ENCODE assay signal across 25 mouse cellular contexts in the genomic region with DNA sequence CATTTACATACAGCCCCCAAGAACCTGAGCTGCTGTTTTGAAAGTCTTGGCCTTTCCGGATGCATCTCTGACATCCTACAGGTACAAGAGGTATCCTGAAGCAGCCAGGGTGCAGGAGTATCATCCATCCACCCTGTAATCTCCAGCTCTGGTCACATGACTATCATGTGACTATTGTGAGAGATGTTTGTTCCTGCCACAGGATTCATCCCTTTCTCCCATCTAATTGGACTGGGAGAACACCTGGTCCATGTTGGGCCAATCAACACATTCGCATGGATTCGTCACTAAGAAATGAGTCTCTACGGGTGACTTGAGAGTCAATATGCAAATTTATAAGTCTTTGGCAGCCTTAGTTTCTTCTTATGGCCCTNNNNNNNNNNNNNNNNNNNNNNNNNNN. TPM values are rescaled to one million over a fixed set of nuclear protein-coding genes. Genes with fewer than 3 reads are reported as not detected.
"Had no signal": no experiment of that assay in that cellular context is flagged by ENCODE, and none has a peak within 500 bp of the region (broad histone marks: within the 10 kb centered on the region; RNA-seq: fewer than 3 reads in every experiment).

No protein-coding gene starts in this region.

- H3K9me3 ChIP-seq: limb, embryonic 10.5 days; liver, embryonic 15.5 days; lung, embryonic 15.5 days; stomach, embryonic 15.5 days had no signal

- H3K27me3 ChIP-seq: limb, embryonic 13.5 days; liver, embryonic 15.5 days; lung, embryonic 15.5 days; midbrain, embryonic 13.5 days; neural tube, embryonic 13.5 days; stomach, embryonic 15.5 days had no signal

- DNase-seq: kidney, postnatal 14 days; kidney, postnatal 4 days; layer of hippocampus, adult 9-11 months; liver; lung, adult 18-20 months; lung, postnatal 10 days; lung, postnatal 36 days; retina, postnatal 1 day; right cerebral cortex, postnatal 25 days; spleen, adult 18-20 months; thymus, postnatal 25 days had no signal

- H3K4me3 ChIP-seq: layer of hippocampus, adult 2 months; limb, embryonic 10.5 days; limb, embryonic 13.5 days; liver, embryonic 12.5 days; liver, embryonic 15.5 days; lung, embryonic 15.5 days; megakaryocyte, embryonic 14.5 days; midbrain, embryonic 10.5 days; midbrain, embryonic 13.5 days; myocyte; neural tube, embryonic 13.5 days; stomach, embryonic 15.5 days had no signal

- H3K9ac ChIP-seq: limb, embryonic 13.5 days; liver, embryonic 12.5 days; liver, embryonic 15.5 days; lung, embryonic 15.5 days; midbrain, embryonic 13.5 days; neural tube, embryonic 13.5 days; stomach, embryonic 15.5 days had no signal

- H3K36me3 ChIP-seq: limb, embryonic 10.5 days; limb, embryonic 13.5 days; liver, embryonic 12.5 days; liver, embryonic 15.5 days; lung, embryonic 15.5 days; midbrain, embryonic 10.5 days; midbrain, embryonic 13.5 days; neural tube, embryonic 13.5 days; stomach, embryonic 15.5 days had no signal

- H3K4me1 ChIP-seq: limb, embryonic 10.5 days; limb, embryonic 13.5 days; liver, embryonic 12.5 days; liver, embryonic 15.5 days; lung, embryonic 15.5 days; midbrain, embryonic 10.5 days; midbrain, embryonic 13.5 days; neural tube, embryonic 13.5 days; stomach, embryonic 15.5 days had no signal

- H3K27ac ChIP-seq: layer of hippocampus, adult 2 months; limb, embryonic 10.5 days; limb, embryonic 13.5 days; liver, embryonic 12.5 days; liver, embryonic 15.5 days; lung, embryonic 15.5 days; midbrain, embryonic 13.5 days; neural tube, embryonic 13.5 days; stomach, embryonic 15.5 days had no signal

RNA-seq across cellular contexts. Expression of a gene that starts 32.6 kb away (rescaled TPM):
- total RNA-seq: monocyte, adult 5-6 weeks; neutrophil, adult 5-6 weeks had no signal
- polyA plus RNA-seq: liver, embryonic 12.5 days; liver, embryonic 15.5 days; myocyte had no signal
